Mouse (Mus musculus) hematopoietic stem cell, adult 5-6 weeks (primary cell): ENCODE measurements at regions not wholly inside any gene's neighbourhood (a gene's known extent, or its start where the extent isn't known, plus 50 kb on each side); places are given as distances from the start of the nearest gene placed in this dataset.
A peak's percentile ranks its signal among the peaks of the same experiment; 100 is the strongest.

Experiments
- ATAC-seq, 2 experiments: fragments of 125-278 bp in 1 of 2; replicated peaks in 1 of 2; 2 replicates each; pipeline ENCODE4 v1.8.0; 2016 to 2017; ENCODE audit warnings: inconsistent platforms in 2 of 2, mild to moderate bottlenecking in 2 of 2, moderate number of reproducible peaks in 2 of 2, low read depth in 1 of 2, moderate TSS enrichment in 1 of 2; ENCODE audit not compliant: low FRiP score in 2 of 2, poor library complexity in 2 of 2, severe bottlenecking in 2 of 2, insufficient read depth in 1 of 2, low TSS enrichment in 1 of 2

GRCm38 (mm10) chr5:46488140-46488942, 630.9 kb upstream of the Lcorl start:
- ATAC-seq = peak; percentile 91 to 93

DNA sequence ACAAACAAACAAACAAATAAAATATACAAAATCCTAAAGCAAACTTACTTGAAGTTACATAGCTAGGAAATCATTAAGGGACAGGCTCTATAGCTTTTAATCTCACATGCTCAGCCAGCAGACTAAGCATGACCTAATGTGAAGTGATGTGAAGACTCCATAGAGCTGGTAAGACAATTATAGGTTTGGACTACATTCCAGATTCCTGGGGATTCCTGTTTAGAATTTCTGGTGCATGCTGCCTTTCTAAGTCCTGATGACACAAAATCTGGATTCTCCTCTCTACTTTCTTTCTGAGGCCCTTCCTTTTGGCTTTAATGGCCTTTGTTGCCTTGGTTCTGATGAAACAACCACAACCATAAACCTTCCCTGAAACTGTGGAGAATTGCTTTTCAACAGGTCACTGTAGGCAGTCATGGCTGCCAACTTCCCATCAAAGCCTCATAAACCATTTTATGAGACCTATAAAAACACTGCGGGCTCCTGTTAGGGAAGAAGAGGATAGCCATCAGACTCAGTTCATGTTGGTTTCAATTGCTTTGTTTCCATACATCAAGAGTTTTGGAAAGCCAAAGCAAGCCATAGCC, 629.4 kb upstream of the Lcorl start:
- peak; percentile 28 to 40; a peak in 1 of 4 replicates for ATAC-seq

GRCm38 (mm10) chr5:46456356-46456755, 598.9 kb upstream of the Lcorl start:
- no peak for ATAC-seq

DNA sequence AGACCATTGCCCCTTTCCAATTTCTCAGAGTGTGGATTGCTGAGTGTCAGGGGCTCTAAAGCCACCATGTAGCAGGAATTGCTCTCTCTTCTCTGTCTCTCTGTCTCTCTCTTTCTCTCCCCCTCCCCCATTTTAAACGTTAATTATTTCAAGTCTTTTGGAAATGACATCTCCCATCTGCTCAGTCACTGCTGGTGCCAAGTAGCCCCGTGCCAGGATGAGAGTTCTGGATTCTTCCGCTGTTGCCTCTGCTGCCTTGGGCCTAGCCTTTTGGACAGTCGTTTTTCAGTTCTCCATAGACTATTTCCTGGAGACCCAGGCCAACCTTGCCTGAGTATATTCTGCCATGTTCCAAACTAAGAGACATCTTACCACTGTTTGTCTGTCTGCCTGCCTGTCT, 590.9 kb upstream of the Lcorl start:
- no peak for ATAC-seq

GRCm38 (mm10) chr5:46445844-46446243, 588.4 kb upstream of the Lcorl start:
- ATAC-seq = 0 out of 4 replicates have a peak, but pooled peaks of 1 of the 2 experiments have one; percentile 35

- ATAC-seq = no peak
Measured at GRCm38 (mm10) chr5:46445122-46445521, 587.7 kb upstream of the Lcorl start.

DNA sequence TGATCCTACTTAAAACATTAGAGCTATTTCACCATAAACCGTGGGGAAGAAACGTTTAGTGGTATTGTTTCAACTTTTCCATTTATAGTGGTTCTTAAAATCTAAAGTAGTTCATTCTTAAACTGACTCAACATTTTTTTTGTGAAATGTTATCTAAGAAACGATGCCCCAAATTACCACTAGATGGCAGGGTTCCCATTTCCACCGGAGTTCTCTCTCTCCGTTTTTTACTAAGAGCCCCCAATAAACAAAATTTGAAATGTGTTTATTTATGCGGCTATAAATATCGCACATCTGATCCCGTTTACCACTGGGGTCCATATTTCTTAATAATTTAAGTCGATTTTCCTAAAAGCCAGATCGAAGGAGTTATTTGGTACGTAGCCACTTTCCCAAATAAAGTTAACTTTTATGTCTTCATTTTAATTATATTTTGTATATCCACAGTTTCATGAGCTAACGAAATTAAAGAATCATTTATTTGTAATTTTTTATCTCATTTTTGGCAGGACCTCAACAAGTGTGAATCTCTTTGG, 586.5 kb upstream of the Lcorl start:
- peak; percentile 32 to 39; a peak in 2 of 4 replicates for ATAC-seq

GRCm38 (mm10) chr5:46442600-46443248, 585.3 kb upstream of the Lcorl start:
- ATAC-seq = no peak

GRCm38 (mm10) chr5:46441716-46442115, 584.3 kb upstream of the Lcorl start:
- ATAC-seq = no peak

DNA sequence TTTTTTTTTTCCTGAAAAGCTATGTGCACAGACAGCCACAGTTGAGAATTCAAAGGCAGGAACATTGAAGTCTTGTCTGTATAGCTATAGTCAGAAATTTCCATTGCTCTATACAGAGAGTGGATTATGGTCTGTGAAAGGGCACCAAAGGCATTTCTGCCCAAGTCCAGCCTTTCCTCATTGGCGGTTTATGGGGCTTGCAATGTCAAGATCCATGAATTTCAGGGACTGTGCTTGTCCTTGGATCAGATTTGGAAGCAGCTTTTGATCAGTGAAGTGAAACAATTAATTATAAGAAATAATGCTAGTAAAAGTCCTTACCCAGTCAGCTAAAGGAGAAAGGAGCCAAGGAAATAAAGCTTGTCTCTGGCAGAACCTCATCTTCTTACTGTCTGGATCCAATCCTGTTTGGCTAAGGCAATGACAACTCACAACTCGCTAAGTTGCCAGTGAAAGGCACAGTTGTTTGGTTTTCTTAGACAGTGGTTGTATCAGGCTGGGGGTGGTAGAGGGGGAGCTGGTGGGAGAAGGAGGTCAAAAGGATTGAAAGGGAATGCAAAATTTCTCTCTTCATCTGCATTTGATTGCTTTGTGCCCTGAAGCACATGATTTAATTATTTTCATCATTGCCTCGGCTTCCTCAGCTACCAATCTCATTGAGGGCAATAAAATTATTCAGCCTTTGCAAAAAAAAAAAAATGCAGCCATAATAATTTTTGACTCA, 574.4 kb upstream of the Lcorl start:
- no peak for ATAC-seq

- no peak for ATAC-seq
Measured at GRCm38 (mm10) chr5:46422738-46423137, 565.3 kb upstream of the Lcorl start.

DNA sequence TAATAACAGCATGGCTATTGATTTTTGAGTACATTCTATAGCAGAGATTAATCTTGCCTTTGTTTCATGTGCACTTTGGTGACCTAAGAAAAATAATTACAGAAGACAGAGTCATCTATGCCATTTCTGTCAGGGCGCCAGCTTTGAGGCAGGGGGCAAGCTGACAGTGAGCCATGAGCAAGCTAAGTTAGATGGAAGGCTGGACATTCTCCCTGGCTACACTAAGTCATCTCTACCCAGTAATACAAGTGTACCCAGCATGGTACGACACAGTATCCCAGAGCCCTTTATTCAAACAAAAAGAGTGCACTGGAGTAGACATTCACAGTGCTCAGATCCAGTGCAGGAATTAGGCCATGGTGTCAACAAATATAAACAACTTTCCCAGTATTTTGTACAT, 549.6 kb upstream of the Lcorl start:
- ATAC-seq = no peak

DNA sequence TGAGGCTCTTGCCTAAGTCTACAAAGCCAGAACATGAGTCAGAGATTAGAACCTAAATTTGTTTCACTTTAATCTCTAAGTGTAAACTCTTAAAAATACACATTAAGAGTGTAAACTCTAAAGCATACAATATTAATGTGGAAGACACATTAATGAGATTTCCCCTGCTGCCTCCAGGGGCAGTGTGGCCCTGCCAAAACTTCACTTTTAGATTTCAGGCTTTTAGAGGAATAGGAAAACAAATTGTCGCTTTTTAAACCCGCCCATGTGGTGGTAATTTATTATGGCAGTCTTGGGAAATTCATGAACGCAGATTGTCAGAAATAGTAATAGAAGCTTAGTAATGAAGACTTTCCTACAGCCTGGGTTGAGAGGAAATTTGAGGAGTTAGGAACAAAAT, 549.0 kb upstream of the Lcorl start:
- ATAC-seq = peak; percentile 53 to 67

- no peak for ATAC-seq
Measured at GRCm38 (mm10) chr5:46386591-46386990, 529.2 kb upstream of the Lcorl start.

GRCm38 (mm10) chr5:46367328-46367727, 509.9 kb upstream of the Lcorl start:
- no peak for ATAC-seq

GRCm38 (mm10) chr5:46363661-46364060, 506.2 kb upstream of the Lcorl start:
- no peak for ATAC-seq

- no peak for ATAC-seq
Measured at GRCm38 (mm10) chr5:46361637-46362036, 504.2 kb upstream of the Lcorl start.

DNA sequence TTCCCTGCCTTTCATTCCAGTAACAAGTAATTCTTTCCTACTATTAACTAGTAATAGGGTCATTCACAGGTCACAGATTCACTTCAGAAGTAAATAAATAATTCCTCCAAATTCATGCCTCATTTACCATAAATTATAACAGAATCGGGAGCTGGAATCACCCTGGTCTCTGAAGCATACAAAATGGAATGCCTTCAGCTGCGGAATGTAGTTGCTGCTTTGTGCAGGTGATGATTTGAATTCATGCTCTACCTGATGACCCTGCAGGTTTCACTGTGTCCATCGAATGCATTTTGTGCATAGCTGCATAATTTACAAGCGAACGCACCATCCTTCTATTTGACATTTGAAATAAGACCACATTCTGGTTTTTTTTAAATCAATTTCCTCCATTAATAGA, 491.0 kb upstream of the Lcorl start:
- no peak for ATAC-seq
